Mouse (Mus musculus) adrenal gland, postnatal 4 days (tissue): ENCODE results near the gene Sbf2. TPM values are rescaled to one million over a fixed set of nuclear protein-coding genes. Genes with fewer than 3 reads are reported as not detected.
"Not testable (repeated sequence)": the region's sequence is repeated elsewhere in the genome, so short reads cannot be mapped to it uniquely, and the experiment has no call there.

ENCODE experiments used
- DNase-seq, 2 experiments: peaks; one replicate each; pipeline ENCODE4 v3.0.0; 2021 to 2022; ENCODE audit warnings: low spot score in 2 of 2, mixed read lengths in 2 of 2
- total RNA-seq, 2 experiments: library from RNA; stranded (reverse); gene quantifications; 2 replicates each; pipeline ENCODE4 v1.2.3; 2021

The Sbf2 gene
- total RNA-seq, 2 experiments from 2014 or later = 73.6 to 76.2 TPM

DNA sequence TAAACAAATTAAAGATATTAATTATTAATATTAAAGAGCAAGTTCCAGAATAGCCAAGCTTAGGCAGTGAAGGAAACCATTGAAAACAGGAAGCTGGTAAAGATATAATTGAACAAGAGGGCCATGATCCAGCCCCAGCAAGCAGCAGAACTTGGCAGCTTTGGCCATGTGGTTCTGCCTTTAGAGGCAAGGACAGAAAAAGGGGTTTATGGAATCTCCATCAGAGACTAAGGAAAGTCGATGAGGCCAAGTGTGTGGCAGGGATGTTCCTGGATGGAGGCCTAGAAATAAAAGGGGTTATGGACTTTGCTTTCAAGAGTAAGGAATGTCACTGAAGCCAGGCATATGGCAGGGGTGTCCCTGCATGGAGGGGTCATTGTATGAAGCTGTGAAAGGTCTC is 198.4 kb downstream of the Sbf2 start:
- DNase-seq = no peak

- no peak for DNase-seq
These were observed 200.4 kb downstream of the Sbf2 start for GRCm38 (mm10) chr7:110414276-110414675.

DNA sequence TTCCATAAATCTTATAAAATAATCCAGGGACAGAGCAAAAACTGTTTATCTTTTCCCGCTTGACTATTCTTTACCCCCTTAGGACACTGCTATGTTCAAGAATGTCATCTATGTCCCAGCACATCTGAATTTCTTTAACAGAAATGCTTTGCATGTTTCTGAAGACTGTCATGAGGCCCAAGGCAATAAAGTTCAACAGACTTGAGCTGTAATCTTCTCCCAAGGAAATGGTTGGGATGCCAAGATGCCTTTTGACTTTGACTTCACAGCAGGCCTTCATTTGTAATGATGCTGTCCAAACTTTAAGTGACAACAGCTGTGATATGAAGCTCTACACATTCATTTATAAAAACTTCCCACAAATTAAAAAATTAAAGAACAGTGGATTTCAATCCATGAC is 212.6 kb downstream of the Sbf2 start:
- no peak for DNase-seq

- no peak for DNase-seq
These were observed 222.1 kb downstream of the Sbf2 start for GRCm38 (mm10) chr7:110392576-110392975.

GRCm38 (mm10) chr7:110391632-110392031 is 223.1 kb downstream of the Sbf2 start:
- DNase-seq = no peak

DNA sequence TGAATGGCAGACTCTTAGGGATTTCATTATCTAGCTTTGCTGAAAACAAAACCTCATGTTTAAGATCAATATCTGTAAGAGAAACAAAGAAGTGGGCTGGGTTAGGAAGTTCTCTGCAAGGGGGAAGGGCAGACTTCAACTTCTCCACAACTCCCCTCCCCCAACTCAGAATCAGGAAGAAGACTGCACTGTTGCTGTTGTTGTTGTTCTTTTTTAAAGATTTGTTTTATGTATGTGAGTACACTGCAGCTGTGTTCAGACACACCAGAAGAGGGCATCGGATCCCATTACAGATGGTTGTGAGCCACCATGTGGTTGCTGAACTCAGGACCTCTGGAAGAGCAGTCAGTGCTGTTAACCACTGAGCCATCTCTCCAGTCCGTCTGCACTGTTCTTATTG is 225.8 kb downstream of the Sbf2 start:
- not testable (repeated sequence) for DNase-seq

- DNase-seq = no peak
These were observed 227.2 kb downstream of the Sbf2 start for GRCm38 (mm10) chr7:110387565-110387964.

- no peak for DNase-seq
These were observed 229.2 kb downstream of the Sbf2 start for GRCm38 (mm10) chr7:110385482-110385881.

GRCm38 (mm10) chr7:110384343-110384742 is 230.4 kb downstream of the Sbf2 start:
- DNase-seq = no peak

DNA sequence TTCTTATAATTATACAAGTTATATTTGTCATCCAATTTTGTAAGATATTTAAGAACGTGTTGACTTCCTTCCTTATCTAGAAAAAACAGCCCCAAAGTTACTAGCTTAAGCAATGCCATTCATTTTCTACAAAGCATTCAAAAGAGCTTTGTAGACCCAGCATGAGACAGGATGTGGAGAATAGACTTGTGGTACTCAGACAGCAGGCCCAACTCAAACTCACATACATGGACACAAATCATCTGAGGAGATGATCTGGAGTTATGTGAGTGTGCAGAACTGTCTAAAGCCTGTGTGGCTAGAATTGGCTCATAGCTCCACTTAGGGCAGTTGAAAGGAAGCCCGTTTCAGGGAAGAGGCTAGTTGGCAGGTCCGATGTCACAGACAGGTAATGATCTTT is 233.1 kb downstream of the Sbf2 start:
- DNase-seq = no peak

GRCm38 (mm10) chr7:110379335-110379914 is 235.3 kb downstream of the Sbf2 start:
- no peak for DNase-seq

GRCm38 (mm10) chr7:110372529-110372928 is 242.2 kb downstream of the Sbf2 start:
- no peak for DNase-seq

- DNase-seq = no peak
These were observed 252.7 kb downstream of the Sbf2 start for GRCm38 (mm10) chr7:110362005-110362404.

DNA sequence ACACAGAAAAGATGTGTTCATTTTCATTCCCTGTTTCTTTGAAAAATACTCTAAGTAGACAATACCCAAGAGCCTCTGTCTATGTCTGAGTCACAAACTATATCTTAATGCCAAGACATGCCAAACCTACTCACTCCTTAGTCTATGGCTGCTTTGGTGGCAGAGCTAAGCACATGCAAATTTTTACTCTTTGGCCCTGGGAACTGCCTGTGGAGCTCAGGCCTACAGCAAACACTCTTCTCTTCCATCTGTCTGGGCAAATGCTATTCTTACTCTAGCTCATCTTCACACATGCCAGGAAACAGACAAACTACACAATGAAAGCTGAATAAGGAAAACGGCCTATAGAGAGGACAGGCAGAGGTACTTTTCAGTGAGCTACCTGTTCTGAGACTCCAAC is 253.2 kb downstream of the Sbf2 start:
- DNase-seq = no peak

GRCm38 (mm10) chr7:110359391-110359790 is 255.3 kb downstream of the Sbf2 start:
- no peak for DNase-seq

DNA sequence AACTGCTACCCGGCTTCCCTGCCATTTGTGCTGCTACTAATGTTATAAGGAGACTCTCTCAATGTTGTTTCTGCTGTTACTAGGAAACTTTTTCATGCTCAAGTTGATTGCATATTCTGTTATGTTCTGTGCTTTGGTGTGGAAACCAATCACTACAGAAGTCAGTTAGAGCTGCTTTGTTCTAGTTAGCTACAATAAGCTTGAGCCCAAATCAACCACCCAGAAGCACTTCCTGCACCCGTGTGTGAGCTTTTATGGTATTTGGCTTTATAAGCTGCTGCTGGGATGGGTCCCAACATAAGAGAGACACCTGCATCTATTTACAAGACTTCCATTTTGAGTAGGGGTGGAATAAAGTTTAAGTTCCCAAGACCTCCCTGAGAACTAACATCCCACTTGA is 260.8 kb downstream of the Sbf2 start:
- no peak for DNase-seq

- DNase-seq = no peak
These were observed 267.5 kb downstream of the Sbf2 start for GRCm38 (mm10) chr7:110347250-110347649.

GRCm38 (mm10) chr7:110337601-110338000 is 277.1 kb downstream of the Sbf2 start:
- no peak for DNase-seq

- DNase-seq = no peak
These were observed 289.2 kb downstream of the Sbf2 start for GRCm38 (mm10) chr7:110325381-110326110.

DNA sequence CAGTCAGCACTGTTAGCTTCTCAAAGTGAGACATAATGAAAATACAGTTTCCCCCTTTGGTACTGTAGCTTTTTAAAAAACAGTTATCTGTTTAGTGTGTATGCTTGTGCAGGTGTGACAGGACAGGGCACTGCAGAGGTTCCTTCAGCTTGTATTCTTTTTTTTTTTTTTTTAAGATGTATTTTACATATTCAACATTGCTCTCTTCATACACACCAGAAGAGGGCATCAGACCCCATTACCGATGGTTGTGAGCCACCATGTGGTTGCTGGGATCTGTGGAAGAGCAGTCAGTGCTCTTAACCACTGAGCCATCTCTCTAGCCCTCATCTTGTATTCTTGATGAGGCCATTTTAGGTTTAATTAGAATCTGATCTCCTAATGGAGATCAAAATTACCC is 289.9 kb downstream of the Sbf2 start:
- DNase-seq = no peak

- no peak for DNase-seq
These were observed 293.6 kb downstream of the Sbf2 start for GRCm38 (mm10) chr7:110321106-110321505.

- no peak for DNase-seq
These were observed 295.7 kb downstream of the Sbf2 start for GRCm38 (mm10) chr7:110318971-110319519.

- no peak for DNase-seq
These were observed 297.3 kb downstream of the Sbf2 start for GRCm38 (mm10) chr7:110317412-110317811.
